Mouse (Mus musculus): ENCODE measurements around the gene Pxk.

- TF ChIP-seq CTCF (IDR thresholded peaks at IDR 0.05; ENCODE audit: low read depth) (no peak), EP300 (optimal IDR thresholded peaks at IDR 0.05) (no peak)
Measured at GRCm38 (mm10) chr14:8108047-8108446, 10.0 kb downstream of the Pxk start.

All from stomach, postnatal 0 days (tissue).